Mouse (Mus musculus) neutrophil, adult 65 days (primary cell): ENCODE data around the gene Slitrk3. TPM values are rescaled to one million over a fixed set of nuclear protein-coding genes. Genes with fewer than 3 reads are reported as not detected.

Source experiments
- total RNA-seq: library from RNA; stranded (reverse); gene quantifications from 2 replicates; pipeline ENCODE4 v1.2.4, GENCODE M21; 2023

Gene Slitrk3
- not detected in 2 replicates for total RNA-seq

GRCm38 (mm10) chr3:73057197-73057811 is at the start of gene Slitrk3:
Gene Slitrk3 (minus strand): TSS chr3:73057803.

Other genes with a start within 250 kb of the Slitrk3 start
- not detected in 2 replicates for gene Sis, start 89.9 kb downstream of the Slitrk3 start, total RNA-seq